Mouse (Mus musculus) neutrophil, adult 5-6 weeks (primary cell): ENCODE measurements at regions not wholly inside any gene's neighbourhood (a gene's known extent, or its start where the extent isn't known, plus 50 kb on each side); places are given as distances from the start of the nearest gene placed in this dataset.

ENCODE experiments used
- ATAC-seq: fragments of 151-379, 151-347 bp; 2 replicates; pipeline ENCODE4 v1.8.0; 2017; ENCODE audit warnings: mild to moderate bottlenecking, moderate TSS enrichment; ENCODE audit not compliant: insufficient number of reproducible peaks, poor library complexity, low FRiP score, severe bottlenecking; ENCODE audit errors: extremely low read depth

GRCm38 (mm10) chr1:69746575-69747290 lies 59.7 kb upstream of the Ikzf2 start:
- no peak for ATAC-seq

- no peak for ATAC-seq
Observed at GRCm38 (mm10) chr1:69752724-69753123, 65.7 kb upstream of the Ikzf2 start.

GRCm38 (mm10) chr1:69757702-69758101 lies 69.1 kb upstream of the Spag16 start:
- ATAC-seq = no peak

GRCm38 (mm10) chr1:69759544-69759943 lies 67.2 kb upstream of the Spag16 start:
- ATAC-seq = peak; percentile 30; the same call in 1 of the 2 replicates

GRCm38 (mm10) chr1:69768714-69769113 lies 58.1 kb upstream of the Spag16 start:
- ATAC-seq = no peak

DNA sequence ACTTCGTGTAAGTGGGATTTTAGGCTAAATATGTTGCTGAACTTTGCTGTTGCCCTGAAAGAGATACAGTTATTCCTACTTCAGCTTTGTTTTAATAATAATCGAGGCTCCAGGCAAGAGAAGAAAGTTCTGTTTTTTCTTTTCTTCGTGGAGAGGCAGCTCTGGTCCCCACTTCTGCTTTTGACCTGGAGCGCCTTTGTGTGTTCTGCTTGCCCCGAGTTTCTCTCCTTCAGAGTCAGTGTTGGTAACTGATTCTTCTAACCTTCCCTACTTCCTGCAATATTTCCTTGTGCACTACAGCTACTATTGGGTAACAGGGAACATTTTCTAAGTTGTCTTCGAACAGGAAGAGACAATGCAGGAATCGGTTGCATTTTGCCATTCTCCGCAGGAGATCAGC lies 56.6 kb upstream of the Spag16 start:
- no peak for ATAC-seq

DNA sequence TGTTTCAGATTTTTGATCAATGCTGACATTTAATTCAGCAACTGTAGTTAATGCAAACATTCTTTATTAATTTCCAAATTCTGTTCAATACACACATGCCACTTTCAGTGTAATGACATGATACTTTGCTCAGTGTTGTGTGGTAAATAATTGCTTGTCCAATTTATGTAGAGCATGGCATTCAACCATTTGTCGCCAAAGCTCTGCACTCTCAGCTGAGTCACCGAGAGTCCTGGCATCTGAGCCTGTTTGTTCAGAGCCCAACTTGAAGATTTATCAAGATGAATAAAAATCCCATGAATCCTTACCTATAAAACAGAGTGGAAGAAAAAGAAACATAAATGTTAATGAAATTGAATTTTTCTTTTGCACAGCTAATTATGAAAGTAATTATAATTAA lies 55.3 kb upstream of the Spag16 start:
- ATAC-seq = no peak

DNA sequence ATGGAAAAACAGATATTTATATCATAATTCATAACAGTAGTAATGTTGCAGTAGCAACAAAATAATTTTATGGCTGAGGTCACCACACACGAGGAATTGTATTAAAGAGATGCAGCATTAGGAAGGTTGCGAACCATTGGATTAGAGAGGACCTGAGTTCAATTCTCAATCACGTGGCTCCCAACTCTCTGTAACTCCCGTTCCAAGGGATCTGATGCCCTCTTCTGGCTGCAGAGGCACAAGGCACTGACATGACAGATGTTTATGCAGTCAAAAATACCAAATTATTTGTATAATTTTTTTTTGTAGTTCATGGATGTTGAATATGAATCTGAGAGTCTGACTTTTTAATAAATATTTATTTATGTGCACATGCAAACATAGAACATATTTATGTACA lies 51.2 kb upstream of the Spag16 start:
- no peak for ATAC-seq
